Mouse (Mus musculus): ENCODE data around the gene Car3. TPM values are rescaled to one million over a fixed set of nuclear protein-coding genes. Genes with fewer than 3 reads are reported as not detected.

Car3 gene
- total and polyA plus RNA-seq, 3 experiments: 1.1 to 18.5 (median 1.7) TPM

GRCm38 (mm10) chr3:14860291-14860690 lies 3.0 kb upstream of the Car3 start:
- no peak for ATAC-seq (ENCODE audit: extremely low read depth, insufficient number of reproducible peaks, low FRiP score, poor library complexity, severe bottlenecking)
- no peak for DNase-seq (ENCODE audit: low spot score)
- Histone ChIP-seq H3K36me3 (replicated peaks) (no peaks in the 10 kb centered on the region), H3K27me3 (ENCODE audit: insufficient read depth, low read length) (peaks cover 19% of the 10 kb centered on the region), H3K4me3 (ENCODE audit: low read depth, low read length) (no peak overlapping the region), H3K4me1 (ENCODE audit: insufficient read depth, low read depth, low read length) (peaks cover 10% of the 10 kb centered on the region), H3K9me3 (replicated peaks) (no peaks in the 10 kb centered on the region)
- no peak for TF ChIP-seq POLR2AphosphoS5 (IDR thresholded peaks at IDR 0.05; ENCODE audit: insufficient replicate concordance, low read depth, low read length)
- TF ChIP-seq GATA2 (IDR thresholded peaks at IDR 0.05; ENCODE audit: borderline replicate concordance, low read depth, low read length): no peak
- TF ChIP-seq CTCF (IDR thresholded peaks at IDR 0.05; ENCODE audit: low read depth, low read length): no peak
- TF ChIP-seq TAL1 (conservative IDR thresholded peaks at IDR 0.05; ENCODE audit: low read depth, low read length): no peak
- TF ChIP-seq GATA1 (IDR thresholded peaks at IDR 0.05; ENCODE audit: borderline replicate concordance, low read length): no peak

GRCm38 (mm10) chr3:14861165-14861564 lies 2.1 kb upstream of the Car3 start:
- TF ChIP-seq GATA2 (IDR thresholded peaks at IDR 0.05; ENCODE audit: borderline replicate concordance, low read depth, low read length) (no peak), GATA1 (IDR thresholded peaks at IDR 0.05; ENCODE audit: borderline replicate concordance, low read length) (no peak), TAL1 (conservative IDR thresholded peaks at IDR 0.05; ENCODE audit: low read depth, low read length) (no peak), POLR2AphosphoS5 (IDR thresholded peaks at IDR 0.05; ENCODE audit: insufficient replicate concordance, low read depth, low read length) (no peak), CTCF (IDR thresholded peaks at IDR 0.05; ENCODE audit: low read depth, low read length) (no peak)
- no peak overlapping the region for H3K4me3 ChIP-seq (ENCODE audit: low read depth, low read length)
- ATAC-seq (ENCODE audit: extremely low read depth, insufficient number of reproducible peaks, low FRiP score, poor library complexity, severe bottlenecking) (no peak), DNase-seq (ENCODE audit: low spot score) (no peak)
- no peaks in the 10 kb centered on the region for H3K9me3 ChIP-seq (replicated peaks)
- no peaks in the 10 kb centered on the region for H3K36me3 ChIP-seq (replicated peaks)
- peaks cover 19% of the 10 kb centered on the region for H3K27me3 ChIP-seq (ENCODE audit: insufficient read depth, low read length)
- peaks cover 10% of the 10 kb centered on the region for H3K4me1 ChIP-seq (ENCODE audit: insufficient read depth, low read depth, low read length)

GRCm38 (mm10) chr3:14861787-14862186 lies 1.5 kb upstream of the Car3 start:
- Histone ChIP-seq H3K4me1 (ENCODE audit: insufficient read depth, low read depth, low read length) (peaks cover 10% of the 10 kb centered on the region), H3K27me3 (ENCODE audit: insufficient read depth, low read length) (peaks cover 19% of the 10 kb centered on the region), H3K9me3 (replicated peaks) (no peaks in the 10 kb centered on the region), H3K4me3 (ENCODE audit: low read depth, low read length) (no peak overlapping the region), H3K36me3 (replicated peaks) (no peaks in the 10 kb centered on the region)
- ATAC-seq (ENCODE audit: extremely low read depth, insufficient number of reproducible peaks, low FRiP score, poor library complexity, severe bottlenecking) (no peak), DNase-seq (ENCODE audit: low spot score) (no peak)
- TF ChIP-seq POLR2AphosphoS5 (IDR thresholded peaks at IDR 0.05; ENCODE audit: insufficient replicate concordance, low read depth, low read length) (no peak), TAL1 (conservative IDR thresholded peaks at IDR 0.05; ENCODE audit: low read depth, low read length) (no peak), GATA1 (IDR thresholded peaks at IDR 0.05; ENCODE audit: borderline replicate concordance, low read length) (no peak)

- peaks cover 19% of the 10 kb centered on the region for H3K27me3 ChIP-seq (ENCODE audit: insufficient read depth, low read length)
Measured at GRCm38 (mm10) chr3:14862654-14863021, 674 bp upstream of the Car3 start.

GRCm38 (mm10) chr3:14863922-14864321 lies 610 bp downstream of the Car3 start:
- DNase-seq (ENCODE audit: low spot score): no peak
- no peak overlapping the region for H3K4me3 ChIP-seq (ENCODE audit: low read depth, low read length)
- no peak for ATAC-seq (ENCODE audit: extremely low read depth, insufficient number of reproducible peaks, low FRiP score, poor library complexity, severe bottlenecking)
- H3K27me3 ChIP-seq (ENCODE audit: insufficient read depth, low read length): peaks cover 19% of the 10 kb centered on the region
- TF ChIP-seq GATA1 (IDR thresholded peaks at IDR 0.05; ENCODE audit: borderline replicate concordance, low read length): no peak
- no peak for TF ChIP-seq GATA2 (IDR thresholded peaks at IDR 0.05; ENCODE audit: borderline replicate concordance, low read depth, low read length)
- no peak for TF ChIP-seq POLR2AphosphoS5 (IDR thresholded peaks at IDR 0.05; ENCODE audit: insufficient replicate concordance, low read depth, low read length)
- no peak for TF ChIP-seq CTCF (IDR thresholded peaks at IDR 0.05; ENCODE audit: low read depth, low read length)
- TF ChIP-seq TAL1 (conservative IDR thresholded peaks at IDR 0.05; ENCODE audit: low read depth, low read length): no peak
- peaks cover 17% of the 10 kb centered on the region for H3K4me1 ChIP-seq (ENCODE audit: insufficient read depth, low read depth, low read length)
- no peaks in the 10 kb centered on the region for H3K9me3 ChIP-seq (replicated peaks)
- H3K36me3 ChIP-seq (replicated peaks): no peaks in the 10 kb centered on the region

More at GRCm38 (mm10) chr3:14862654-14863021, 674 bp upstream of the Car3 start:
- no peak for ATAC-seq (ENCODE audit: extremely low read depth, insufficient number of reproducible peaks, low FRiP score, poor library complexity, severe bottlenecking)
- Histone ChIP-seq H3K4me3 (ENCODE audit: low read depth, low read length) (no peak overlapping the region), H3K4me1 (ENCODE audit: insufficient read depth, low read depth, low read length) (peaks cover 10% of the 10 kb centered on the region), H3K9me3 (replicated peaks) (no peaks in the 10 kb centered on the region), H3K36me3 (replicated peaks) (no peaks in the 10 kb centered on the region)
- TF ChIP-seq POLR2AphosphoS5 (IDR thresholded peaks at IDR 0.05; ENCODE audit: insufficient replicate concordance, low read depth, low read length) (no peak), GATA2 (IDR thresholded peaks at IDR 0.05; ENCODE audit: borderline replicate concordance, low read depth, low read length) (no peak), TAL1 (conservative IDR thresholded peaks at IDR 0.05; ENCODE audit: low read depth, low read length) (no peak), GATA1 (IDR thresholded peaks at IDR 0.05; ENCODE audit: borderline replicate concordance, low read length) (no peak), CTCF (IDR thresholded peaks at IDR 0.05; ENCODE audit: low read depth, low read length) (no peak)
- DNase-seq (ENCODE audit: low spot score): no peak

GRCm38 (mm10) chr3:14865941-14866340 lies 2.6 kb downstream of the Car3 start:
- no peak for ATAC-seq (ENCODE audit: extremely low read depth, insufficient number of reproducible peaks, low FRiP score, poor library complexity, severe bottlenecking)
- no peak for TF ChIP-seq TAL1 (conservative IDR thresholded peaks at IDR 0.05; ENCODE audit: low read depth, low read length)
- TF ChIP-seq CTCF (IDR thresholded peaks at IDR 0.05; ENCODE audit: low read depth, low read length): no peak
- no peak for TF ChIP-seq GATA2 (IDR thresholded peaks at IDR 0.05; ENCODE audit: borderline replicate concordance, low read depth, low read length)
- no peak for TF ChIP-seq GATA1 (IDR thresholded peaks at IDR 0.05; ENCODE audit: borderline replicate concordance, low read length)
- no peak for TF ChIP-seq POLR2AphosphoS5 (IDR thresholded peaks at IDR 0.05; ENCODE audit: insufficient replicate concordance, low read depth, low read length)
- DNase-seq (ENCODE audit: low spot score): no peak
- Histone ChIP-seq H3K27me3 (ENCODE audit: insufficient read depth, low read length) (peaks cover 15% of the 10 kb centered on the region), H3K4me1 (ENCODE audit: insufficient read depth, low read depth, low read length) (peaks cover 36% of the 10 kb centered on the region), H3K9me3 (replicated peaks) (no peaks in the 10 kb centered on the region), H3K36me3 (replicated peaks) (no peaks in the 10 kb centered on the region), H3K4me3 (ENCODE audit: low read depth, low read length) (no peak overlapping the region)

Data from G1E (cell line).